Mouse (Mus musculus): ENCODE results near the gene Sgta.
"Not testable (repeated sequence)": the region's sequence is repeated elsewhere in the genome, so short reads cannot be mapped to it uniquely, and the experiment has no call there.

Gene Sgta

DNA sequence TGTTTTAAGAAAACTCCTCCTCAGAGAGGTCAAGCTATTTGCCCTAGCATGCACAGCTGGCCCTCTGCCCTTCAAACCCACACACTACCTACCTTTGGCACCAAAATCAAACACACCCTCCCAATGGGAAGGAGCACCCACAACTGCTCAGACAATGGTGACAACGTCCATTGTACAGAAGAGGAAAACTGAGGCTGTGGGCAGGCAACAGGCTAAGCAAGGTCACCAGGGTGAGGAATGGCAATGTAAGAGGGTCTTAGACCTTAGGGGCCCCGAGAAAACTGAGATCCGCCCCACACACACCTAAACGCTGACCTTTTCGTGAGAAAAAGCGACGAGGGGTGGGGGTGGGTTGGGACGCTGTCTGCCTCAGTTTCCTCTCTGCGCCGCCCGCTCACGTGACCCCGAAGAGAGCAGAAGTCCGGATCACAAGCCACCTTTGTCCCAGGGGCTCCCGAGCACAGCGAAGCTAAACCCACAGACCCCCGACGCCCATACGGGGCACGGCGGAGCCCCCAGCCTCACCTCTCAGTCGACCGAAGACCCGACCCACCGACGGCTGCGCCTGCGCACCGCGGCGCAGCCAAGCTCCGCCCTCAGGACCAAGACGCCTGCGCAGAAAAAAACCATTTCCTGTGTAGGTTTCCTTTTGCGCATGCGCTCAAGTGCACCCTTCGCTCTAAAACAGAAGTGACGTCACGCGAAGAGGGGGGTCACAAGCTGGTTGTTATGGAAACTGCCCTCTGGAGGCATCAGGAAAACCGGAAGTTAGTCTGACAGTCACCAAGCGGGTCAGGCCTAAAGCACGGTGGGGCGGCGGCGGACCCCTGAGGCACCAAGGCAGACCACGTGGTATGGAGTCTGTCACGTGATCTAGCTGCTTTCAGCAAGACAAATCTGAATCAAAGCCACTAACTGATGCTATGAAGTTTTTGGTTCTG is at the start of gene Sgta:
Sgta (minus strand) TSS at position 579 of the 941 bp plus-strand sequence.
- peak; percentile 100 for DNase-seq (ENCODE audit: low read depth)

DNA sequence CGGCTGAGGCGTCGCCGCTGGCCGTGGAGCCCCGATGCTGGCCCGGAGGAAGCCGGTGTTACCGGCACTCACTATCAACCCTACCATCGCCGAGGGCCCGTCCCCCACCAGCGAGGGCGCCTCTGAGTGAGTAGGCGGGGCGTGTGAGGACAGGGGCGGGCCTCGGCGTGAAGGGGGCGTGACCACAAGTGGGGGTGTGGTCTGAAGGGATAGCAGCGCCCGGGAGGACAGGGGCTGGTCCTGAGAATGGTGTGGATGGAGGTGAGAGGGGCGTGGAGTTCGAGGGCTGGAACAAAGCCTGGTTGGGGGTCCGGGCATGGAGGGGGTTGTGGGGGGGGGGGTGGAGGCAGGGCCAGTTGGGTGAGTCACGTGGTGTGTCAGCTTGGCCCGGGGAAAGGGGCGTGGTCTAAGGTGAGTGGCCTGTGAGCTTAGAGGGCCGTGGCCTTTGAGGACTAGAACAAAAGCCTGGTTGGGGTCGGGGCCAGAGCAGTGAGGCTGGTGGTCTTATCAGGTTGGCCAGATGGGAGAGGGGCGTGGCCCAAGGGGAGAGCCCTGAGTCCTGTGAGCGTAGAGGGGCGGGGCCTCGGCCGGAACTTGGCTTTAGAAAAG is 46.2 kb upstream of the Sgta start:
- DNase-seq (ENCODE audit: low read depth), result peak; percentile 92

DNA sequence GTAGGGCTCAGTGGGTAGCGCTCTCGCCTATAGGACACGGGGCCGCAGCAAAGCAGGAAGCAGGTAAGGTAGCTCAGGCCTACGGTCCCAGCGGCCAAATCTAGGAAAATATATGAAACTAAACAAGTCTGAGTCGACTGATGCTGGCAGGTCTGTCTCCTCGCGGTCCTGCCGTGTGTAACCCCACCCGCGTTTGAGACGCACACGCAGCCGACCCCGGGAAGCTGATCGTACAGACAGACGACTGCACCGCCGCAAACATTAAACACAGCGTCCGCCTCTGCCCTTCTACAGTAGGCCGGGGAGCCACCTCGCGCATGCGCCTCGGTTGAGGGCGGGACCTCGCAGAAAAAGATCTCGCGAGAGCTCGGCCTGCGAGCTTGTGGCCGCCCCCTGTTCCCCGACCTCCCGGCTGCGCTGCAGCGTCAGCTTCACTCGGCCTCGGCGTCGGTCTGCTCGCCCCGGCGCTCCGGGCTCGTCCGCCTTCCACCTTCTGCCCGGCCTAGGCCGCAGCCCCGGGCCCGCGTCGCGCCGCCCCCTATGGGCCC is 45.7 kb upstream of the Sgta start, which contains the start of gene Map2k2:
Map2k2 (plus strand) TSS at position 351 of the 548 bp plus-strand sequence.
- DNase-seq (ENCODE audit: low read depth), result peak; percentile 99

DNA sequence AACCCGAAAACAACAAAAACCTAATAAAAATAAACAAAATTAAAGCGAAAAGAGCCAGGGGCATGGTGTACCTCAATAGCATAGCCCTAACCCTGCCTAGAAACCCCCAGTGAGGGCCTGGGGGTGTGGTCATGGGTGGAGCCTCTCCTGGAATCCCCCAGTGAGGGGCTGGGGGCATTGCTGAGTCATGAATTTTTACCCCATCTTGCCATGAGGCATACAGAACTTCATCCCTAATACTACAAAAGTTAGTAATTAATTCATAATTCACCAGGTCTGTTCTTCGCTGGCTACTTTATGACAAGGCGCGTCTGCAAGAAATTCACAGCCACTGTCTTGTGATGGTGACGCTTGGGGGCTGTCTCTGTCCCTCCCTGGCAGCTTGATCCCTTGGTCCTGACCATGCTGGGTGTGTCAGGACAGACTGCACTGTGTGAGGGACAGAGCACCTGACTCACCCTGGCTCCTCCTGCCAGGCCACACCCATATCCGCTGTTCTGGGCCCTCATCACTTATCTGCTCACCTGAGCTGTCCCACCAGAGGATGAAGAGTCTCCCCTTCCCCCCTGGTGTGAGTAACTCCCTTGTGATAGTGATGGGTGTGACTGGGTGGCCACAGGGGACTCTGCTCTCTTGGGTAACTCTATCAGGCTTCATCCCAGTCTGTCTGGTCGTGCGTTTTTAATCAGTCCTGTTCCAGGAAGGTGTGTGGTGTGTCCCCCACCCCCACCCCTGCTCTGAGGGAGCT is 35.1 kb upstream of the Sgta start:
- DNase-seq (ENCODE audit: low read depth), result no peak

DNA sequence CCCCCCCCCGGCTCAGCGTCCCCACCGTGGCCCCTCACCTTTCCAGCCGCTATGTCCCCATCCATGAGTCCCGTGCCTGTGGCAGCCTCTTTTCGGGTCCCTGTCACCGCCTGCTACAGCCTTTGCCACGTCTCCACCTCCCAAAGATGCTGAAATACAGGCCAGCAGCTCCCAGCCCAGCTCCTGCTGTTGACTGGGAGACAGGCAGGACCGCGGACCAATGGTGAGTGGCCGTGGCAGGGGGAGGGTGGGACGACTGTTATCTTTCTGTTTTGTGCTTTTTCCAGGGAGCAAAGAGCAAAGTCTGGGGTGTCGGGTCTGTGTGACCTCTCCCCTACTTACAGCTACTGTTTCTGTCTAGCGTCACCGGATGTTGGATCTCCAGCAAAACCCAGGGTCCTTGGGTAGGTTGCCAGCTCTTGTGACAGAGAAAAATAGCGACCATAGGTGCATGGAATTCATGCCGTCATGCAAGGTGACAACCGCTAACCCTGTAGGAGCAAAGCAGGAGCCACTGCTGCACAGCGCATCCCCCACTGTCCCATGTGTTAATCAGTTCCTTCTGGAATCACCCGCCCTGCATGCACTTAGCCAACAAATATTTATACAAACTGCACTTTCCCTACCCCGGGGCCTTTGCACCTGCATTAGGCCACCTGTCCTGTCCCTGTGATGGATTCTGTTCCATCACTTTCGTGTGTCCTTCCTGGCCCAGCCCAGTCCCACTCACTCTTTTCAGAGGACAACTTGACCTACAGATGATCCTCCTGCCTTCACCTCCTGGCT is 32.7 kb upstream of the Sgta start:
- DNase-seq (ENCODE audit: low read depth), result peak; percentile 68

DNA sequence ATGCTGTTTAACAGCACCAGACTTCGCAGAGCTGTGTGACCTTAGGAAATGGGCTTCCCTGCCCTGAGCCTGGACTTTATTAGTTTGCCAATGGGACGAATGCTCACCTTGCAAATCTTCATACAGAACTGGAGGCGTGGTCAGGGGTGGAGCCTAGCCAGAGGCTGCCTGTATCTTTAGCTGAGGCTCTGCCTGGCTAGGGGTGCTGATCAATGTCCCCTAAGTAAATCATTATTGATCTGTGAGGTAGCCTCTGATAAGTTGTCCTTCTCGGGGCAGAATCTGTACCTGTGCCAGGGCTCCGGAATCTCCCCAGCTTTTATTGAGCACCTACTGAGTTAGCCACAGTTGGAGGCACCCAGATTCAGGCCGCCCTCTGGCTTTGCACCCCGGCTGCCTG is 30.6 kb upstream of the Sgta start:
- no peak for DNase-seq (ENCODE audit: low read depth)

DNA sequence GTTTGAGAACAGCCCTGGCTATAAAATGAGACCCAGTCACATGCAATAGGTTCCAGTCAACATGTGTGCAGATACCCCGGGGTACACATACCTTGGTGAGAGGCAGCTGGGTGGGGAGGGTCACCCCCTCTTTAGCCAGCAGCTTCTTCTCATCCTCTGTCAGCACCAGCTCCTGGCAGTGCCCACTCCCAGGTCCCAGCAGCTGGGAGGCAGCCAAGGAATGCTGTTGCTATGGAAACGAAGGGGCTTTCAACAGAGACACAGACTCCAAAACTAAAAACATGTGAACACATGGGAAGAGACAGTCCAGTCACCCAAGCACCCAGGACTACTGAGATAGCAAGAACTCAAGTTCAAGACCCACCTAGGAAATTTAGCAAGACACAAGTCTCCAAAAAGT is 29.2 kb upstream of the Sgta start:
- DNase-seq (ENCODE audit: low read depth), result peak; percentile 45

DNA sequence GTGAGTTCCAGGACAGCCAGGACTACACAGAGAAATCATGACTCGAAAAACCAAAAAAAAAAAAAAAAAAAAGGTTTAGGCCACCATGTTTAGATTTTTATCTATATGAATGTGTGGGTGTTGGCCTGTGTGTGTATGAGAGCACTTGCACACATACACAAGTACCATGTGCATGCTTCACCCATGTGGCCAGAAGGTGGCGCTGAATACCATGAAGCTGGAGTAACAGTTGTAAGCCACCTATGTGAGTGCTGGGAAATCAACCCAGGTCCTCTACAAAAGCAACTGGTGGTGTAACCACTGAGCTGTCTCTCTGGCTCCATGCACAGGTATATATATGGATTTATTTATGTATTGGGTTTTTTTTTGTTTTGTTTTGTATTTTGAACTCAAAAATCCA is 27.0 kb upstream of the Sgta start:
- DNase-seq (ENCODE audit: low read depth), result peak; percentile 59

DNA sequence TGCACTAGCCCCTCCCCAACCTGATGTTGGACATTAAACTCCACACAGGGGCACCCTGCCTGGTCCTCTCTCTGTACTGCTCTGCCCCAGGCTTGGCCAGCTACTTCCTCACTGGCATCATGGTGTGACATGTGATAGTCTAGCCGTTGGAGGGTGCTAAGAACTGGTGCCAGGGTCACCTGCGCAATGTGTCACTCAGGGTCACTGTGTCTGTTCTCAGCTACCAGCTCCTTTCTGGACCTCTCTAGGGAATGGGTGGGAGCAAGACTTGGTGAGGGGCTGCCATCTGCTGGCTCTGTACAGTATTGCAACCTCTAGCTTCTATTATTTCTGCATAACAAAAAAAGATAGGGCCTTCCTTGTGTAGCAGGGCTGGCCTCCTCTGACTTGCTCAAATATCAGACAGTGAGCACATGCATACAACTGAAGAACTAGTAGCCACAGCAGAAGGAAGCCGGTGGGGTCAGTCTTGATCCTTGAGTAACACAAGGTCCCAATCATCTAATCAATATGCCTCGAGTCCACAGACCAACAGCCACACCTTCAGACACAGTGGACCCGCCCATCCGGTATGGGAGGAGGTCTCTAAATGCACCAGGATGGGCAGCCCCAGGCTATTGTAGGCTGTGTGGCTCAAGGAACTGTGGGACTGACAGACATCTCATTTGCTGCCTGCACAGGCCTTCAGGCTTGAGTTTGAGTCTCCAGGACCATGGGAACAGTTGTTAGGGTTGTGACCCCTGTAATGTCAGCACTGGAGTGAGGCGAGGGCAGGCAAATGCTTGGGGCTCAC is 22.4 kb upstream of the Sgta start:
- DNase-seq (ENCODE audit: low read depth), result peak; percentile 89

DNA sequence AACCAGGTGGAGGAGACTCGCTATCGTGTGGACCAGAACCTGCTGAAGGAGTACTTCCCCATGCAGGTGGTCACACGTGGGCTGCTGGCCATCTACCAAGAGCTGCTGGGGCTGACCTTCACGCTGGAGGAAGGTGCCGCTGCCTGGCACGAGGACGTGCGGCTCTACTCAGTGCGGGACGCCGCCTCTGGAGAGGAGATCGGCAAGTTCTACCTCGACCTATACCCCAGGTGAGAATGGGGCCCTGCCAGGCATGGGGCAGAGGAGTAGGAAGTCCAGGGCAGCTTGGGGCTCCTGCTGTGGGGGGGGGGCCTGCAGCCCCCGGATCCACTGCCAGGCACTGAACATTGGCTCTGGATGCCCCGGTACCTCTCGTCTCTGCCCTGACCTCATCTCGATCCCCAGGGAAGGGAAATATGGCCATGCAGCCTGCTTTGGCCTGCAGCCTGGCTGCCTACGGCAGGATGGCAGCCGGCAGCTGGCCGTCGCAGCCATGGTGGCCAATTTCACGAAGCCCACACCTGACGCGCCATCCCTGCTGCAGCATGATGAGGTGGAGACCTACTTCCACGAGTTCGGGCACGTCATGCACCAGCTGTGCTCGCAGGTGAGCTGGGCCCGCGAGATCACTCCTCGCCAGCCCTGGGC is 20.2 kb upstream of the Sgta start:
- DNase-seq (ENCODE audit: low read depth), result no peak

DNA sequence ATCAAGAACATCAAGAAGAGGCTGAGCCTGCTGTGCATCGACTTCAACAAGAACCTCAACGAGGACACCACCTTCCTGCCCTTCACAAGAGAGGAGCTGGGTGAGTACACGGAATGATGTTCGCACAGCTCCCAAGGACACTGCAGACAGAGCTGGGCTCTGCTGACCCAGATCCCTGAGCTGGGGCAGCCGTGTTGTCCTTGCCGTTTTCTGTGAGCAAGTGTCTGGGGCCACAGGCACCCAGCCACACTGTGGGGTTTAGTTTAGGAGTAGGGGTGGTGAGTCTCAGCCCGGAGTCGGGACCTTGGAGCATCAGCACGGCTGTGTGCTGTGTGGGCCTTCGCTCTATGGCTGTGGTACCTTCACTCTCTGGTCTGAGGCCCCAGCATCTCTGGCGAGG is 17.9 kb upstream of the Sgta start:
- no peak for DNase-seq (ENCODE audit: low read depth)

DNA sequence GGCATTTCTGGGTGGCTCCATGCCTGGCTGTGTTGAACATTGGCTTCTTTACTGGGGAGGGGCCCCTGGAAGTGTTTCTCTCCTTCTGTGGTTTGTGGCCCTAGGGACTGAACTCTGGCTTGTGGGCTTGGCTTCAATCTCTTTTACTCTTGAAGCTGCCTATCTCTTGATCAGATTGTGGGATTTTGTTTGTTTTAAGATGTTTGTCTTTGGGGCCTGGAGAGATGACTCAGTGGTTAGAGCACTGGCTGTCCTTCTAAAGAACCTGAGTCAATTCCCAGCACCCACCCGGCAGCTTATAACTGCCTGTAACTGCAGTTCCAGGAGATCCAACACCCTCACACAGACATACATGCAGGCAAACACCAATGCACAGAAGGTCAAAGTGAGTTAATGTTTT is 16.4 kb upstream of the Sgta start:
- DNase-seq (ENCODE audit: low read depth), result peak; percentile 59

DNA sequence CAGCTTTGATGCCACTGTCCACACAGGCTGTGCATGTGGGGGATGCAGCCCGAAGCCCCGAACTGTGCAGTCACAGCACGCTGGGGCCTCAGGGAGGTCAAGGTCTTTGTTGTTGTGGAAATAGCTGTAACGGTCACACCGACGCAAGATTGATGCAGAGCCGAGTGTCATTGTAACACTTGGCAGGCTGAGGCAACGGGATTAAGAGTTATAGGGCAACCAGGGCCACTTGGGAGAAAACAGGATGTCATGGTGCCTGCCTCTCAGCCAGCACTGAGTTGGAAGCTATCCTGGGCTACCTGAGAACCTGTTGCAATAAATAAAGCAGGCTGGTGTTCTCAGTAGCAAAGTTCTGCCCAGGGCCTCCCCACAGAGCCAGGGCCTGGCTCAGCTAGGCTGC is 15.8 kb upstream of the Sgta start:
- no peak for DNase-seq (ENCODE audit: low read depth)

- DNase-seq (ENCODE audit: low read depth), result peak; percentile 44
These were observed 13.5 kb upstream of the Sgta start for GRCm38 (mm10) chr10:81073464-81073863.

- DNase-seq (ENCODE audit: low read depth), result no peak
These were observed 12.3 kb upstream of the Sgta start for GRCm38 (mm10) chr10:81072290-81072689.

DNA sequence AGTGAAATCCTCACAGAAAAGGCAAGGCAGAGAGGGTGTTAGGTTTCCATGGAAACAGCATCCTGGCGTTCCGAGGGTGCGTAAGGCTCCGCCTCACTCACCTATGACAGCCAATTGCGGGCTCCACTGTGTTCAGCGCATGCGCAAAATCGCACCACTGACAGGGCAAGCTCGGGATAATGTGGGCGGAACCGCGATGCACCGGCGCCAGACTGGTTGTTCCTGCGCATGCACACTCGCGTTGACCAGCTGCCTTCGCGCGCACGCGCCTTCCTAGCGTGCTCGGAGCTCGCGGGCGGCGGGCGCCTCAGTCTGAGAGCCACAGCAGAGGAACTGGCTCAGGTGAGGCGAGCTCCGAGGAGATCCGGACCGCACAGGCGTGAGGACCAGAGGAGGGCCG is 9.9 kb upstream of the Sgta start, which contains the start of gene Thop1:
Thop1 (plus strand) TSS at position 200 of the 400 bp plus-strand sequence.
- peak; percentile 100 for DNase-seq (ENCODE audit: low read depth)

DNA sequence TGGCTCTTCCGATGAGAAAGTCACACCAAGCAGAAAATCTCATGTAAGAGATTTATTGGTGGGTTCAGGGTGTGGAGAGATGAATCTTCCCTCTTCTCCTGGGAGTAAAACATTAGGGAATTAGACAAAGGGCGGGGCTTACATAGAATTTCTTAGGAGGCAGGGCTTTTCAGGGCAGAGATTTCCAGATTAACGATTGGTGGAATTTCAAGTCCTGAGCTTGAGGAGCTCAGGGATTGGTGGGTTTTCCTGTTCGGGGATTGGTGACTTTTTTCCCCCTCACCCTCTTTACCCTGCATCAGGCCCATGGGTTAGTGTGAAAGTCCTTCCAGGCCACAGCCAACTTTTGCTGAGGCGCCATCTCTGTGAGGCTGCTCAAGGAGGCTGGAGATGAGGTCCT is 8.7 kb upstream of the Sgta start:
- DNase-seq (ENCODE audit: low read depth), result peak; percentile 12

GRCm38 (mm10) chr10:81064519-81064918 is 4.5 kb upstream of the Sgta start:
- DNase-seq (ENCODE audit: low read depth), result not testable (repeated sequence)

GRCm38 (mm10) chr10:81062710-81063109 is 2.7 kb upstream of the Sgta start:
- DNase-seq (ENCODE audit: low read depth), result no peak

GRCm38 (mm10) chr10:81058896-81059295 is 1.1 kb downstream of the Sgta start:
- no peak for DNase-seq (ENCODE audit: low read depth)
